ENCODE assay signal across 8 mouse cellular contexts in genomic region chr6:28260425-28261191, GRCm38 (mm10).
DNase-seq lines count a peak whose midpoint lies in the region; ATAC-seq and TF ChIP-seq lines count a peak whose summit lies in the region.

No protein-coding gene starts in this region.

- no peaks in the 10 kb centered on the region for H3K4me1 ChIP-seq in cerebellum, adult 2 months (ENCODE audit: control insufficient read depth, insufficient read depth, low read length)
- peaks cover 10% of the 10 kb centered on the region for H3K4me1 ChIP-seq in forebrain, embryonic 16.5 days (replicated peaks; ENCODE audit: control insufficient read depth, insufficient read depth, low read length)
- H3K4me1 ChIP-seq in intestine, embryonic 16.5 days (ENCODE audit: control insufficient read depth, insufficient read depth, low read length) = peaks cover 4% of the 10 kb centered on the region
- H3K4me1 ChIP-seq in liver, embryonic 14.5 days (replicated peaks; ENCODE audit: control insufficient read depth in 2 of 2, insufficient read depth in 2 of 2, low read length in 1 of 2) = peaks cover 3 to 17% of the 10 kb centered on the region in 2 experiments; a peak in 2 of 4 replicates
- H3K4me1 ChIP-seq in neural tube, embryonic 11.5 days (ENCODE audit: control insufficient read depth, insufficient read depth, low read length) = peaks cover 5% of the 10 kb centered on the region

- H3K9ac ChIP-seq in forebrain, embryonic 16.5 days (replicated peaks; ENCODE audit: low read depth, low read length) = peak overlapping the region; percentile 73
- H3K9ac ChIP-seq in intestine, embryonic 16.5 days (ENCODE audit: low read depth, low read length) = peak overlapping the region; percentile 85
- peak overlapping the region; percentile 83 for H3K9ac ChIP-seq in liver, embryonic 14.5 days (replicated peaks)
- peak overlapping the region; percentile 73 for H3K9ac ChIP-seq in neural tube, embryonic 11.5 days (ENCODE audit: low read length)

- H3K9me3 ChIP-seq in forebrain, embryonic 16.5 days (ENCODE audit: control insufficient read depth, low read length) = no peaks in the 10 kb centered on the region
- H3K9me3 ChIP-seq in intestine, embryonic 16.5 days (ENCODE audit: control insufficient read depth, low read length) = no peaks in the 10 kb centered on the region
- no peaks in the 10 kb centered on the region for H3K9me3 ChIP-seq in liver, embryonic 14.5 days (ENCODE audit: control insufficient read depth, low read length)
- H3K9me3 ChIP-seq in neural tube, embryonic 11.5 days (ENCODE audit: control insufficient read depth, low read length) = no peaks in the 10 kb centered on the region

- TF ChIP-seq POLR2A in cerebellum, adult 2 months (IDR thresholded peaks at IDR 0.05; ENCODE audit: borderline replicate concordance, insufficient read depth, low read length) = no peak

- DNase-seq in left cerebral cortex, adult 2 months (ENCODE audit: extremely low spot score in 1 of 2, low spot score in 2 of 2) = peak; percentile 43 to 46
- DNase-seq in left cerebral cortex, adult 9 months (ENCODE audit: low spot score in 2 of 2) = no peak
- peak; percentile 48 to 55 for DNase-seq in cerebellum, adult 2 months
- DNase-seq in liver, embryonic 14.5 days (ENCODE audit: low read depth in 3 of 3, low spot score in 3 of 3) = peak; percentile 23 to 41 (median 24)
- DNase-seq in neural tube, embryonic 11.5 days (ENCODE audit: low spot score) = peak; percentile 46
- DNase-seq in testis, postnatal 14 days (ENCODE audit: low spot score) = peak; percentile 68

- H3K4me2 ChIP-seq in forebrain, embryonic 16.5 days (ENCODE audit: low read length) = peak overlapping the region; percentile 92
- H3K4me2 ChIP-seq in intestine, embryonic 16.5 days (ENCODE audit: low read depth, low read length) = peak overlapping the region; percentile 94
- peak overlapping the region; percentile 85 for H3K4me2 ChIP-seq in liver, embryonic 14.5 days (ENCODE audit: low read depth)
- H3K4me2 ChIP-seq in neural tube, embryonic 11.5 days (ENCODE audit: low read depth) = peak overlapping the region; percentile 92

- no peak for TF ChIP-seq EP300 in liver, embryonic 14.5 days (IDR thresholded peaks at IDR 0.05; ENCODE audit: low read depth)

- TF ChIP-seq CTCF in left cerebral cortex, adult 2 months (IDR thresholded peaks at IDR 0.05) = no peak
- no peak for TF ChIP-seq CTCF in cerebellum, adult 2 months (IDR thresholded peaks at IDR 0.05; ENCODE audit: borderline replicate concordance, insufficient read depth, low read depth, low read length)
- TF ChIP-seq CTCF in liver, embryonic 14.5 days (IDR thresholded peaks at IDR 0.05; ENCODE audit: low read depth) = no peak

- WGBS in cerebellum, adult 2 months = 2% methylated on average over 64 of the region's 64 CpGs
- 1% methylated on average over 63 of the region's 64 CpGs for WGBS in forebrain, embryonic 16.5 days
- WGBS in intestine, embryonic 16.5 days = 2% methylated on average over 58 of the region's 64 CpGs
- 1% methylated on average over 64 of the region's 64 CpGs for WGBS in liver, embryonic 14.5 days (ENCODE audit: insufficient replicate concordance)
- WGBS in neural tube, embryonic 11.5 days = under 1% methylated on average over 43 of the region's 64 CpGs

- ATAC-seq in forebrain, embryonic 16.5 days = peak; percentile 35
- peak; percentile 53 for ATAC-seq in intestine, embryonic 16.5 days
- ATAC-seq in liver, embryonic 14.5 days (ENCODE audit: insufficient read depth) = peak; percentile 61
- ATAC-seq in neural tube, embryonic 11.5 days (ENCODE audit: insufficient read depth, low FRiP score, low TSS enrichment) = peak; percentile 36

- peak overlapping the region; percentile 63 for H3K4me3 ChIP-seq in left cerebral cortex, adult 2 months
- peak overlapping the region; percentile 75 for H3K4me3 ChIP-seq in cerebellum, adult 2 months (replicated peaks; ENCODE audit: insufficient read depth, low read depth, low read length)
- H3K4me3 ChIP-seq in forebrain, embryonic 16.5 days (replicated peaks; ENCODE audit: low read length) = peak overlapping the region; percentile 90
- H3K4me3 ChIP-seq in intestine, embryonic 16.5 days (ENCODE audit: low read length) = peak overlapping the region; percentile 90
- peak overlapping the region; percentile 81 to 88 for H3K4me3 ChIP-seq in liver, embryonic 14.5 days (ENCODE audit: insufficient read depth in 1 of 2, low read depth in 2 of 2, low read length in 2 of 2)
- peak overlapping the region; percentile 92 for H3K4me3 ChIP-seq in neural tube, embryonic 11.5 days (ENCODE audit: low read depth, low read length)

- H3K27me3 ChIP-seq in cerebellum, adult 2 months (ENCODE audit: control insufficient read depth, insufficient read depth, low read length) = no peaks in the 10 kb centered on the region
- H3K27me3 ChIP-seq in forebrain, embryonic 16.5 days (replicated peaks; ENCODE audit: control insufficient read depth, insufficient read depth, low read length) = no peaks in the 10 kb centered on the region
- H3K27me3 ChIP-seq in intestine, embryonic 16.5 days (replicated peaks; ENCODE audit: control insufficient read depth, insufficient read depth, low read length) = no peaks in the 10 kb centered on the region
- H3K27me3 ChIP-seq in liver, embryonic 14.5 days (ENCODE audit: control insufficient read depth, insufficient read depth, low read length) = no peaks in the 10 kb centered on the region
- H3K27me3 ChIP-seq in neural tube, embryonic 11.5 days (ENCODE audit: control insufficient read depth, insufficient read depth, low read length) = no peaks in the 10 kb centered on the region

- peak overlapping the region; percentile 40; the same call in 1 of the 2 replicates for H3K27ac ChIP-seq in left cerebral cortex, adult 2 months
- peak overlapping the region; percentile 40; the same call in 1 of the 2 replicates for H3K27ac ChIP-seq in cerebellum, adult 2 months (ENCODE audit: insufficient read depth, low read length)
- peak overlapping the region; percentile 10; the same call in 1 of the 2 replicates for H3K27ac ChIP-seq in forebrain, embryonic 16.5 days (ENCODE audit: low read length)
- peak overlapping the region; percentile 86 for H3K27ac ChIP-seq in intestine, embryonic 16.5 days (ENCODE audit: low read length)
- peak overlapping the region; percentile 49 for H3K27ac ChIP-seq in liver, embryonic 14.5 days
- peak overlapping the region; percentile 77 for H3K27ac ChIP-seq in neural tube, embryonic 11.5 days (ENCODE audit: low read depth, low read length)

- intact Hi-C loops in left cerebral cortex, adult 2 months (cut with DNase I) = loop anchor here (5.0 kb wide), 2 partner anchors 162 to 217 kb away; partner anchors contain the start of genes Arf5 and Snd1

- H3K36me3 ChIP-seq in forebrain, embryonic 16.5 days (ENCODE audit: control insufficient read depth, insufficient read depth) = no peaks in the 10 kb centered on the region
- H3K36me3 ChIP-seq in intestine, embryonic 16.5 days (ENCODE audit: control insufficient read depth, insufficient read depth, low read length) = no peaks in the 10 kb centered on the region
- H3K36me3 ChIP-seq in liver, embryonic 14.5 days (replicated peaks; ENCODE audit: control insufficient read depth, insufficient read depth, low read depth) = peaks cover 27% of the 10 kb centered on the region
- no peaks in the 10 kb centered on the region for H3K36me3 ChIP-seq in neural tube, embryonic 11.5 days (ENCODE audit: control insufficient read depth, insufficient read depth, low read length)

Comparison
In these comparisons a context has a peak if more than half of its experiments do, and no peak if none do; other contexts are left out.
1. DNase-seq: peak in left cerebral cortex, adult 2 months (2 of 2), cerebellum, adult 2 months (2 of 2), liver, embryonic 14.5 days (3 of 3), neural tube, embryonic 11.5 days (single experiment) and testis, postnatal 14 days (single experiment); none in left cerebral cortex, adult 9 months (0 of 2).
2. H3K27ac ChIP-seq: peak in every context shown above with its lines; median percentile 86 in intestine, embryonic 16.5 days; 77 in neural tube, embryonic 11.5 days; 49 in liver, embryonic 14.5 days; 40 in left cerebral cortex, adult 2 months; 40 in cerebellum, adult 2 months; 10 in forebrain, embryonic 16.5 days.
3. Peak in every context shown above with its lines, with median percentiles within 50 percentile points of each other: H3K4me3 ChIP-seq, ATAC-seq, H3K4me2 ChIP-seq and H3K9ac ChIP-seq.